Mouse (Mus musculus) kidney, postnatal 25 days (tissue): Measurements from ENCODE around the gene Alg14.

Experiments used
- DNase-seq, 2 experiments: peaks; one replicate each; pipeline ENCODE4 v3.0.0; 2021; ENCODE audit warnings: mixed read lengths in 2 of 2

Alg14 gene

GRCm38 (mm10) chr3:121279679-121280078, 11.9 kb upstream of the Alg14 start:
- no peak for DNase-seq

- no peak for DNase-seq
Measured at GRCm38 (mm10) chr3:121282998-121283397, 8.6 kb upstream of the Alg14 start, which contains the start of gene Tmem56. Gene Tmem56 (minus strand): TSS chr3:121283098.

GRCm38 (mm10) chr3:121285219-121285618, 6.4 kb upstream of the Alg14 start:
- no peak for DNase-seq

- no peak for DNase-seq
Measured at GRCm38 (mm10) chr3:121287151-121287550, 4.4 kb upstream of the Alg14 start.

- no peak for DNase-seq
Measured at GRCm38 (mm10) chr3:121290681-121291080, 892 bp upstream of the Alg14 start.

GRCm38 (mm10) chr3:121291225-121291559, 381 bp upstream of the Alg14 start:
- DNase-seq: no peak

GRCm38 (mm10) chr3:121294200-121294599, 2.6 kb downstream of the Alg14 start:
- DNase-seq: no peak

GRCm38 (mm10) chr3:121306641-121307040, 15.1 kb downstream of the Alg14 start:
- DNase-seq: peak in 1 of 2 experiments; percentile 21

GRCm38 (mm10) chr3:121307532-121308234, 16.1 kb downstream of the Alg14 start:
- peak; percentile 72 to 78 for DNase-seq

GRCm38 (mm10) chr3:121308935-121309334, 17.4 kb downstream of the Alg14 start:
- no peak for DNase-seq

GRCm38 (mm10) chr3:121309429-121309828, 17.9 kb downstream of the Alg14 start:
- DNase-seq: no peak

GRCm38 (mm10) chr3:121309896-121310714, 18.5 kb downstream of the Alg14 start:
- peak in 1 of 2 experiments; percentile 19 for DNase-seq

GRCm38 (mm10) chr3:121312426-121312825, 20.9 kb downstream of the Alg14 start:
- no peak for DNase-seq

- no peak for DNase-seq
Measured at GRCm38 (mm10) chr3:121312979-121313378, 21.4 kb downstream of the Alg14 start.

GRCm38 (mm10) chr3:121314149-121314548, 22.6 kb downstream of the Alg14 start:
- no peak for DNase-seq

- no peak for DNase-seq
Measured at GRCm38 (mm10) chr3:121315498-121315897, 23.9 kb downstream of the Alg14 start.

GRCm38 (mm10) chr3:121319906-121320305, 28.3 kb downstream of the Alg14 start:
- no peak for DNase-seq

GRCm38 (mm10) chr3:121320896-121321295, 29.3 kb downstream of the Alg14 start:
- no peak for DNase-seq

- no peak for DNase-seq
Measured at GRCm38 (mm10) chr3:121323371-121323770, 31.8 kb downstream of the Alg14 start.

- no peak for DNase-seq
Measured at GRCm38 (mm10) chr3:121327406-121327805, 35.8 kb downstream of the Alg14 start.

- DNase-seq: no peak
Measured at GRCm38 (mm10) chr3:121329647-121330046, 38.1 kb downstream of the Alg14 start.

- DNase-seq: no peak
Measured at GRCm38 (mm10) chr3:121330244-121330646, 38.7 kb downstream of the Alg14 start.

GRCm38 (mm10) chr3:121336234-121336890, 44.8 kb downstream of the Alg14 start:
- no peak for DNase-seq

GRCm38 (mm10) chr3:121338687-121339086, 47.1 kb downstream of the Alg14 start:
- no peak for DNase-seq
